8 mouse cellular contexts compared by ENCODE assay signal in the genomic region with DNA sequence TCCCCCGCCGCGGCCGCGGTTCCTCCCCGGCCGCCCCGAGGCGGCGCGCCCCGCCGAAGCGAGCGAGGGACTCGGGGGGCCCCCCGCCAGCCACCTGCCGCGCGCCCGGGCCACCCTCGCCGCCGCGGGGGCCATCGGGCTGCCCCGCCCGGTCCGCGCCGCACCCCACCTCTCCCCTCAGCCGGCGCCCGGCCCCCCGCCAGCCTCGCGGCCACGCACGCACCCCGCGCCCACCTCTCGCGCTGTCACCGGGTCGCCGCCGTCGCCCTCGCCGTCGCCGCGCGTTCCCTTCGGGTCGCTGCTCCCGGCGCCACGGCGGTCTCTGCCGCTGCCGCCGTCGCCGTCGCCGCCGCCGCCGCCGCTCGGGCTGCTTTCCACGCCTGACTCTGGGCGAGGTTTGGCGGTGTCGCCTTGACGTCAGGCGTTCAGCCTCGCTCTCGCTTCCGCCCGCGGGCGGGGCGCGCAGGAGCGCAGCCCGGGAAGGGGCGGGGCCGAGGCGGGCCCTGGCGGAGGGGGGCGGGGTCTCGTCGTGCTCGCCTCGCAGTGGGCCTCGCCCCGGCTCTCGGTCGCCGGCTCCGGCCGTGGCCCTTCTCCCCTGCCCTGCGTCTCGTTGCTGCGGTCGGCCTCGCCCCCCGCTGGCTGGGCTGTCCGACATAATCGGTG. TPM values are rescaled to one million over a fixed set of nuclear protein-coding genes. Genes with fewer than 3 reads are reported as not detected.
DNase-seq lines count a peak whose midpoint lies in the region; ATAC-seq and TF ChIP-seq lines count a peak whose summit lies in the region.

A gene (minus strand): TSS at position 439 of the 663 bp plus-strand sequence.

- TF ChIP-seq EP300 in MEL (IDR thresholded peaks at IDR 0.05; ENCODE audit: low read depth in 1 of 2, low read length in 2 of 2): no peak

- no peaks in the 10 kb centered on the region for H3K9me3 ChIP-seq in MEL (replicated peaks; ENCODE audit: insufficient read depth, low read length)
- H3K9me3 ChIP-seq in lung, embryonic 16.5 days (ENCODE audit: control insufficient read depth, low read length): no peaks in the 10 kb centered on the region

- no peaks in the 10 kb centered on the region for H3K27me3 ChIP-seq in MEL (ENCODE audit: control insufficient read depth in 1 of 2, insufficient read depth in 2 of 2, low read length in 2 of 2)
- H3K27me3 ChIP-seq in cerebellum, adult 2 months (ENCODE audit: control insufficient read depth, insufficient read depth, low read length): no peaks in the 10 kb centered on the region
- no peaks in the 10 kb centered on the region for H3K27me3 ChIP-seq in lung, embryonic 16.5 days (ENCODE audit: control insufficient read depth, insufficient read depth, low read depth, low read length)

- H3K4me1 ChIP-seq in MEL (ENCODE audit: control insufficient read depth in 1 of 2, insufficient read depth in 2 of 2, low read length in 2 of 2): peaks cover 12 to 14% of the 10 kb centered on the region in 2 experiments
- no peaks in the 10 kb centered on the region; the same call in 1 of the 2 replicates for H3K4me1 ChIP-seq in cerebellum, adult 2 months (ENCODE audit: control insufficient read depth, insufficient read depth, low read length)
- H3K4me1 ChIP-seq in lung, embryonic 16.5 days (replicated peaks; ENCODE audit: control insufficient read depth, insufficient read depth, low read length): peaks cover 9% of the 10 kb centered on the region

- H3K4me2 ChIP-seq in lung, embryonic 16.5 days (ENCODE audit: low read depth, low read length): peak within 1 kb of the TSS; percentile 74

- peak; percentile 59 to 84 for ATAC-seq in hematopoietic stem cell, adult 5-6 weeks (replicated peaks in 1 of 2; ENCODE audit: insufficient read depth in 1 of 2, low FRiP score in 2 of 2, low TSS enrichment in 1 of 2, low read depth in 1 of 2, poor library complexity in 2 of 2, severe bottlenecking in 2 of 2)
- peak; percentile 97 for ATAC-seq in lung, embryonic 16.5 days (ENCODE audit: low read depth)

- H3K27ac ChIP-seq in MEL (ENCODE audit: control insufficient read depth, low read depth, low read length): peak within 1 kb of the TSS; percentile 70
- peak within 1 kb of the TSS; percentile 76 for H3K27ac ChIP-seq in cerebellum, adult 2 months (ENCODE audit: insufficient read depth, low read length)
- peak within 1 kb of the TSS; percentile 99 for H3K27ac ChIP-seq in lung, embryonic 16.5 days (ENCODE audit: low read length)

- H3K36me3 ChIP-seq in MEL (ENCODE audit: control insufficient read depth in 1 of 2, insufficient read depth in 2 of 2, low read length in 2 of 2): peaks cover 0 to 17% of the 10 kb centered on the region in 2 experiments; a peak in 3 of 4 replicates
- H3K36me3 ChIP-seq in lung, embryonic 16.5 days (ENCODE audit: control insufficient read depth, insufficient read depth, low read length): no peaks in the 10 kb centered on the region

- peak; percentile 91 for DNase-seq in MEL (ENCODE audit: low read depth, low spot score)
- peak; percentile 96 for DNase-seq in cerebellum, adult 2 months
- peak; percentile 92 for DNase-seq in forelimb bud, embryonic 11.5 days (ENCODE audit: low read depth, low spot score)
- DNase-seq in layer of hippocampus, adult 9-10 months (ENCODE audit: low spot score): peak; percentile 77
- DNase-seq in ovary, postnatal 10 days (ENCODE audit: low spot score): peak; percentile 90
- peak; percentile 93 to 97 for DNase-seq in thymus, postnatal 10 days (ENCODE audit: low spot score in 2 of 2)

- 2% methylated on average over 84 of the region's 112 CpGs for WGBS in cerebellum, adult 2 months
- WGBS in lung, embryonic 16.5 days: under 1% methylated on average over 83 of the region's 112 CpGs

- TF ChIP-seq RAD21 in MEL (IDR thresholded peaks at IDR 0.05; ENCODE audit: low read depth, low read length): no peak

- peak; percentile 78 to 91; a peak in 3 of 4 replicates for TF ChIP-seq POLR2A in MEL (IDR thresholded peaks at IDR 0.05; ENCODE audit: control insufficient read depth in 1 of 2, insufficient read depth in 1 of 2, low read depth in 1 of 2, low read length in 2 of 2, poor library complexity in 1 of 2)
- TF ChIP-seq POLR2A in cerebellum, adult 2 months (IDR thresholded peaks at IDR 0.05; ENCODE audit: borderline replicate concordance, insufficient read depth, low read length): peak; percentile 81

- peak within 1 kb of the TSS; percentile 76 to 79 for H3K4me3 ChIP-seq in MEL (ENCODE audit: control insufficient read depth in 1 of 2, insufficient read depth in 1 of 2, low read depth in 2 of 2, low read length in 2 of 2)
- peak within 1 kb of the TSS; percentile 66 for H3K4me3 ChIP-seq in cerebellum, adult 2 months (replicated peaks; ENCODE audit: insufficient read depth, low read depth, low read length)
- H3K4me3 ChIP-seq in lung, embryonic 16.5 days (ENCODE audit: low read length): peak within 1 kb of the TSS; percentile 90

- H3K9ac ChIP-seq in MEL (ENCODE audit: control insufficient read depth, low read depth, low read length, poor library complexity, severe bottlenecking): peak within 1 kb of the TSS; percentile 88
- H3K9ac ChIP-seq in lung, embryonic 16.5 days (ENCODE audit: low read length): peak within 1 kb of the TSS; percentile 96

- H3K79me2 ChIP-seq in MEL (ENCODE audit: control insufficient read depth, insufficient read depth, low read length, poor library complexity): peaks cover 36% of the 10 kb centered on the region

- TF ChIP-seq CTCF in MEL (IDR thresholded peaks at IDR 0.05 in 2 of 3, conservative IDR thresholded peaks at IDR 0.05 in 1 of 3; ENCODE audit: control insufficient read depth in 1 of 3, insufficient read depth in 1 of 3, low read depth in 2 of 3, low read length in 3 of 3, poor library complexity in 1 of 3, severe bottlenecking in 1 of 3): no peak
- TF ChIP-seq CTCF in cerebellum, adult 2 months (IDR thresholded peaks at IDR 0.05; ENCODE audit: borderline replicate concordance, insufficient read depth, low read depth, low read length): no peak

TF ChIP-seq in MEL, 35 proteins besides CTCF, POLR2A, EP300 and RAD21 (continues in another document):
- TF ChIP-seq ZMIZ1 (IDR thresholded peaks at IDR 0.05; ENCODE audit: low read depth, low read length) (peak; percentile 60; the same call in 1 of the 2 replicates), POLR2AphosphoS2 (IDR thresholded peaks at IDR 0.05; ENCODE audit: low read length) (no peak), JUND (IDR thresholded peaks at IDR 0.05; ENCODE audit: low read depth, low read length) (no peak), USF1 (IDR thresholded peaks at IDR 0.05; ENCODE audit: low read depth, low read length) (no peak), UBTF (IDR thresholded peaks at IDR 0.05; ENCODE audit: borderline replicate concordance, insufficient read depth, low read depth, low read length) (no peak), MAX (IDR thresholded peaks at IDR 0.05; ENCODE audit: low read length) (no peak), NELFE (IDR thresholded peaks at IDR 0.05; ENCODE audit: low read depth, low read length) (peak; percentile 76), ELF1 (IDR thresholded peaks at IDR 0.05; ENCODE audit: low read depth, low read length) (peak; percentile 64), ETS1 (IDR thresholded peaks at IDR 0.05; ENCODE audit: low read depth, low read length) (peak; percentile 49; the same call in 1 of the 2 replicates), SIN3A (IDR thresholded peaks at IDR 0.05; ENCODE audit: low read length) (no peak), CHD1 (IDR thresholded peaks at IDR 0.05; ENCODE audit: low read depth, low read length) (no peak), GATA1 (IDR thresholded peaks at IDR 0.05; ENCODE audit: low read depth, low read length) (no peak), MYC (IDR thresholded peaks at IDR 0.05; ENCODE audit: low read depth, low read length) (no peak), BHLHE40 (IDR thresholded peaks at IDR 0.05; ENCODE audit: borderline replicate concordance, low read depth, low read length) (no peak), KAT2A (conservative IDR thresholded peaks at IDR 0.05; ENCODE audit: low read depth, low read length) (no peak), ZNF384 (IDR thresholded peaks at IDR 0.05; ENCODE audit: low read depth, low read length) (no peak), ZKSCAN1 (IDR thresholded peaks at IDR 0.05; ENCODE audit: low read depth, low read length) (no peak), HCFC1 (IDR thresholded peaks at IDR 0.05; ENCODE audit: low read depth, low read length) (peak; percentile 46; the same call in 1 of the 2 replicates), GABPA (IDR thresholded peaks at IDR 0.05; ENCODE audit: low read depth, low read length) (no peak), RCOR1 (IDR thresholded peaks at IDR 0.05; ENCODE audit: low read depth, low read length) (no peak), MXI1 (IDR thresholded peaks at IDR 0.05; ENCODE audit: low read depth, low read length) (peak; percentile 42), ZC3H11A (IDR thresholded peaks at IDR 0.05; ENCODE audit: low read depth, low read length) (no peak), SMC3 (IDR thresholded peaks at IDR 0.05; ENCODE audit: low read depth, low read length) (no peak), MAFK (IDR thresholded peaks at IDR 0.05; ENCODE audit: borderline replicate concordance, low read depth, low read length) (no peak), E2F4 (IDR thresholded peaks at IDR 0.05; ENCODE audit: borderline replicate concordance, low read depth, low read length) (no peak), TCF12 (IDR thresholded peaks at IDR 0.05; ENCODE audit: low read depth, low read length) (0 out of 2 replicates have a peak, but pooled peaks have one; percentile 23), CHD2 (IDR thresholded peaks at IDR 0.05; ENCODE audit: low read length) (no peak), MYB (IDR thresholded peaks at IDR 0.05; ENCODE audit: low read depth, low read length) (no peak), MAZ (IDR thresholded peaks at IDR 0.05; ENCODE audit: low read depth, low read length) (no peak; the same call in 1 of the 2 replicates), TAL1 (IDR thresholded peaks at IDR 0.05; ENCODE audit: low read length) (no peak), NRF1 (IDR thresholded peaks at IDR 0.05; ENCODE audit: insufficient read depth, low read depth, low read length, poor library complexity, severe bottlenecking) (peak; percentile 50; the same call in 1 of the 2 replicates), MEF2A (IDR thresholded peaks at IDR 0.05; ENCODE audit: extremely low read depth, insufficient replicate concordance, low read depth, low read length, poor library complexity, severe bottlenecking) (no peak)

RNA-seq across cellular contexts. Expression of the gene that starts here (rescaled TPM):
- total RNA-seq in MEL (2012; rRNA removed): 42.3 and 47.4 TPM in 2 replicates
- polyA plus RNA-seq in MEL (2012; ENCODE audit: insufficient read depth in 1 of 2, insufficient read length in 2 of 2, low read depth in 1 of 2, low replicate concordance in 2 of 2, missing spikeins in 1 of 2): 10 to 100 TPM; 83.3 to 89.1 TPM
- polyA plus RNA-seq in cerebellum, adult 2 months (2012; rRNA removed): 48.8 and 49.1 TPM in 2 replicates
- total RNA-seq in hematopoietic stem cell, adult 5-6 weeks (2017): 123 and 126 TPM in 2 replicates
- polyA plus RNA-seq in lung, embryonic 16.5 days (2015; fragmentation: Nextera tagmentation; extraction: Ambion mirVana): 215 and 222 TPM in 2 replicates

Comparison
In these comparisons a context has a peak if more than half of its experiments do, and no peak if none do; other contexts are left out.
1. Peak in every context shown above with its lines: DNase-seq, ATAC-seq, H3K4me3 ChIP-seq and H3K27ac ChIP-seq.